Mouse (Mus musculus): Measurements from ENCODE around the gene Abcb1b.
"Not testable (repeated sequence)": the region's sequence is repeated elsewhere in the genome, so short reads cannot be mapped to it uniquely, and the experiment has no call there.

The Abcb1b gene

GRCm38 (mm10) chr5:8797987-8798751, at the start of gene Abcb1b:
Gene Abcb1b (plus strand): TSS chr5:8798147.
- DNase-seq, result peak; percentile 46 to 48

DNA sequence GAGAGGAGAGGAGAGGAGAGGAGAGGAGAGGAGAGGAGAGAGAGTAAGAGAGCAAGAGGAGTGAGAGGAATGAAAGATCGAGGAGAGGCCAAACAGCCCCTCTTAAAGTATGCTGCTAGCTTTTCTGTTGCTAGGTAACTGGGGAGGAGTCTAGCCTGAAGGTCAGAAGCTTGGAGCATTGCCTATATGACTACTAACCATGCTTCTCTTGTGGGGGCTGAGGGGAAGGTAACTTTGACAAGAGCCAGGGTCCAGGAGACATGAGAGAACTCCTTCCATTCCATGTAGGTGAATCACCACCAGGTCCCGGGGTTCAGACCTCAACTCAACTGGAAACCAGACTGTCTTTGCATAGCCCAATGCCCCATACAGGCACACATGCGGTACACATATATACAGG, 25.1 kb upstream of the Abcb1b start:
- no peak for DNase-seq

DNA sequence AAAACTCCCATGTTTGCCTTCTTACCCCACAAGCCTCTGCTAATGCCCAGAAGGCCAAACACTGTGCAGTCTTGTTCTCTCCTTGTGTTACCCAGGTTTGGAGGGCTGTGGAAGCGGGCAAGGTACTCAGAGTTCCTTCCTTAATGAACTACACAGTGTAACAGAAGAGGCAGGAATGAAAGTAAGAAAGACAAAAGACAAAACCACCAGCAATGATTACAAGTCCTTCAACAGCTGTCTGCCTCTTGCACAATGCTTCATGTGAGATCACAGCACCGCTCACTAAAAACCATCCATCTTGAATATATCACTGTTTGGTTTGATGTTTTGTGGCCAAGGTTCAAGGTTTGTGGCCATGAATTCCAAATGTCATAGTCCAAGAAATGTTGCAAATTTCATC, 19.6 kb upstream of the Abcb1b start:
- DNase-seq, result no peak

- no peak for DNase-seq
These were observed 19.2 kb upstream of the Abcb1b start for GRCm38 (mm10) chr5:8778751-8779150.

GRCm38 (mm10) chr5:8792281-8792680, 5.7 kb upstream of the Abcb1b start:
- no peak for DNase-seq

DNA sequence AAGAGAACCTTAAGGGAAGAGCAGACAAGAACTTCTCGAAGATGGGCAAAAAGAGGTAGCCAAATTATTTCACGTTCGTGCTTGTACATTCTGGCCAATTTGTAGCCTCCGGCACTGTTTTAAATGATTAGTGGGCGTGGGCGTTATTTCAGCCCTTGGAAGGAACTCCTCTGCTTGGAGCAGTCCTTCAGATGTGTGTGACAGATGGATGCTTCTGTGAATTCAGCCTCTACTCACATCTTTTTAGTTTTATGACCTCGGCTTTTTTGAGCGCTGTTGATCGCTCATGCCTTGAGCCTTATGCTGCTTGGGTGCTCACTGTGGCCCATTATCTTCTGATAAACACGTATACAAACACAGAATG, 787 bp downstream of the Abcb1b start:
- no peak for DNase-seq

- no peak for DNase-seq
These were observed 7.8 kb downstream of the Abcb1b start for GRCm38 (mm10) chr5:8805742-8806141.

- DNase-seq, result peak; percentile 11 to 17
These were observed 9.4 kb downstream of the Abcb1b start for GRCm38 (mm10) chr5:8807137-8808004.

- no peak for DNase-seq
These were observed 15.9 kb downstream of the Abcb1b start for GRCm38 (mm10) chr5:8813872-8814271.

DNA sequence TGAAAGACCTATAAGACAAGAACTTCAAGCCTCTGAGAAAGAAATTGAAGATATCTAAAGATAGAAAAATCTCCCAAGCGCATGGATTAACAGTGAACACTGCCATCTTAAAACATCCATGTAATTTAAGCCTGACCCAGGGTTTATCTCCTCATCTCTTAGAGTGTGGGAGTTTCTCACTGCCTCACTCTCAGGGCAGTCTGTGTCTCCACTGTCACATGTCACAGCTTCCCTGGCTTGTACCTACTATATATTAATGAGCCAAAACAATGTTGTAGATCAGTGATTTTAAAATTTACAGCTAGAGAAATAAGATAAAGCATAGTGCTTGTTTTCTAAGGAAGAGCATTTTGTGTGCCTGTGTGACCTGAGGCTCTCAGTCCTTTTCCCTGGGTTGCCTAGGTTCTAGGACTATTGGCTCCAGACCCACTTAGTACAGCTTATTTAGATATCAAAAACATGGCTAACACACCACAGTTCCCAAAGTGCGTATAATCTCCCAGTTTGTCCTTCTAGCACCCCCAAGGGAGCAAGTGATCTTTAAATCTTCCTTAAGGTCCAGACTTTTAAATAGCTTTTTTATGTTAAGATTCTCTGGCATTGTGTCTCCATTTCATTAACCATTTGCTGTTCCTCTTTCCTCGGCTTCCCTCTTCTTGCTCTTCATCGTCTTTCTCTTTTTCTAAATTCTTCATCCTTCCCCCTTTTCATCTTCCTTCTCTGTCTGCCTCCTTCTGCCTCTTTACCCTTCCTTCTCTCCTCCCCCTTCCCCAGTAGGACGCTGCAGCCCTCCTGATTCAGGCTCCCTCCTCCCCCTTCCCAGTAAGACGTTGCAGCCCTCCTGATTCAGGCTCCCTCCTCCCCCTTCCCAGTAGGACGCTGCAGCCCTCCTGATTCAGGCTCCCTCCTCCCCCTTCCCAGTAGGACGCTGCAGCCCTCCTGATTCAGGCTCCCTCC, 22.0 kb downstream of the Abcb1b start:
- no peak for DNase-seq

DNA sequence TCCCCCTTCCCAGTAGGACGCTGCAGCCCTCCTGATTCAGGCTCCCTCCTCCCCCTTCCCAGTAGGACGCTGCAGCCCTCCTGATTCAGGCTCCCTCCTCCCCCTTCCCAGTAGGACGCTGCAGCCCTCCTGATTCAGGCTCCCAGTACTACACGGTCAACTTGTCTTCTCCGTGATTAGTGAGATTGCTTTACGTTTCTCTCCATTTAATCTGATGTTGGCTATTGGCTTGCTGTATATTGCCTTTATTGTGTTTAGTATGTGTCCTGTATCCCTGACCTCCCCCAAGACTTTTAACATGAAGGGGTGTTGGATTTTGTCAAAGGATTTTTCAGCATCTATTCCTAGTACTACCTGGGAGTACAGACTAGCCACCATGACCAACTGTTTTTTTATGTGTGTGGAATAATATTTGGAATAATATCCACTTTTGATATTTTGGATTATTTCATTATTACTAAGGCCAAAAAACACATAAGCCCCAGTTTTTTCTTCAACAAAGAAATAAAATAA, 22.7 kb downstream of the Abcb1b start:
- not testable (repeated sequence) for DNase-seq

GRCm38 (mm10) chr5:8838661-8839438, 40.9 kb downstream of the Abcb1b start:
- DNase-seq, result no peak

DNA sequence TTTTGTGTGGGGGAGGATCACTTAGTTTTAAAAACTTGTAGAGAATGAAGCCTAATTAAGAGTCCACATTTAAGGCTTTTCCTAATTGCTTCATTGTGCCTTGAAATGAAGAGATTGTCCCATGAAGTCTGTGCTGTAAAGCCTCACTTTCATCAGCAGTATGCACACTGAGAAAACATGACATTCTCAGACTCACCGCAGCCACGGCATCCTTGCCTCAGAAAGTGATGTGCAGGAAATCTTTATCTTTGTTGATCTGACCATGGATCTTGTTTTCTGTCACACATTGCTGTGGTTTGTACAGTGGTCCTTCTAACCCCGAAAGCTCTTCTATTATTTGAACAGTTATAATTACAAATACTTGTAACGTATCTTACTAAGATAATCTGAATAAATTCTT, 41.7 kb downstream of the Abcb1b start:
- no peak for DNase-seq

DNA sequence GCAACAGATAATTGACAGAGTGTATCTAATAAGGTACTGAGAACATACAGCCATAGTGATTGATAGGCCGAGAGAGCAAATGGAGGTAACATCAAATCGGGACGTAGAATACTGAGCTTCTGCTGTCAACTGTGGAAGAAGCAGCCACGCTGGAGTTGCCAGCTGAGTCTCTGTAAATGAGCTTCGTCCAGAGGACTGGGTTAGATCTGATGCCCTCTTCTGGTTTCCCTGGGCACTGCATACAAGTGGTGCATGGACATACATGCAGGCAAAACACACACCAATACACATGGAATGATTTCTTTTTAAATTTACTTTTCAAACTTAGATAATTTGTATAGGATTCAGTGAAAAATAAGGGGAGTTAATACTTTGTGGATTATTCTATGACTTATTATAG, 42.9 kb downstream of the Abcb1b start:
- DNase-seq, result peak; percentile 72 to 79

GRCm38 (mm10) chr5:8842815-8843214, 44.9 kb downstream of the Abcb1b start:
- DNase-seq, result no peak

DNA sequence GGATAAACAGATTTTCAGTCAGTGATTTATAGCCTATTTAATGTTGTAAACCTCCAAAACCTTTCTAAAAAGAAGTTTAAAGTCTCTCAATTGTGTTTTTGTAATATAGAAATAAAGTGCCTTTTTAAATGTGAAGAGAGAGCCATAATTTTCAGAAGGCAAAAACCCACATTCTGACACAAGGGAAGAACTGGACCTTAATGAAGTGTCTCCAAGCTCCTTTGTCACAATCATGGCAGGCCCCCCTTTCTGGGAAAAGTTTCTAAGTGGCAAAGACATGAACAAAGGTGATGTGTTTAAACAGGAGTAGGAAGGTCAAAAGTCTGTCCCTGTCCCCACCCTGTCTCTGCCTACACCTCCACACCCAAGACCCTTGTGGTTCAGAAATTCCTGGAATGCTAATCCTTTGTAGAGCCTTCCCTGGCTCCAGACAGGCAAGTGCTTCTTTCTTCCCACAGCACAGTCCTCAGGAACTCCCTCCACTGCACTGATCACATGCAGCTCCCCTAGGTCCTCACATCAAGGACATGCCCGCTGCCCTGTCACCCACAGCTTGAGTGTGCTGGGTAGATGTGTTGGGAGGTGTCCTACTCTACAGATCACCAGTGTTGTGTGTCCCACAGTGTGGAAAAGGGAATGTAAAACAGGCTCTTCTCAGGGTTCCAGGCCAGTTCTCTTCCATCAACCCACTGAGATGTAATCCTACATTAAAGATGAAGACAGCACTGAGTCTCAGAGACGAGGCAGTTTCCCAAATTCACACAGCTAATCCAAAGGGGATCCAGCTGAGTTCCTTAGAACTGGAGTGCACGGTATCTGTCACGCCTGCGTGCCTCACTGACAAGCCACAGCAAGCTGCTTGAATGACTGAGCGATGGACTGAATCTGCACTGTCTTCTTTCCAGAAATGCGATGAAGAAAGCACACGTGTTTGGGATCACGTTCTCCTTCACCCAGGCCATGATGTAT, 50.9 kb downstream of the Abcb1b start:
- DNase-seq, result not testable (repeated sequence)

GRCm38 (mm10) chr5:8850851-8851250, 52.9 kb downstream of the Abcb1b start:
- no peak for DNase-seq

GRCm38 (mm10) chr5:8857201-8857600, 59.3 kb downstream of the Abcb1b start:
- DNase-seq, result no peak

DNA sequence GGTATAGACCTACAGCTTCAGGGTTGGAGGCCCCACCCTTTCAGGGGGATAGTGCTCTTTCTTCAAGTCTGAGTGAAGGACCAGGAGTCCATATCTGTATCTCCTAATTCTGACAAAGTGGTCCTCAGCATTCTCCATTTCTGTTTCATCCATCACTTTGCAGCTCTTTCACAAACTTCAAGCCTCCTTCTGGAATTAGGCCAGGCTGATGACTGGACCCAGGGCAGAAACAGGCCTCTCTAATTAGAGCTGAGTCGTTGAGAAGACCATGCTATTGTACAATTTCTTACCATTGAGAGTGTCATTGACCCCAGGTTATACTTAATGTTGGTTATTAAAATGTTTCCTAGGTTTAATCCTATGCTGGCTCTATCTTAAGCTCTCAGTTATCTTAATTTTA, 63.9 kb downstream of the Abcb1b start:
- DNase-seq, result no peak

DNA sequence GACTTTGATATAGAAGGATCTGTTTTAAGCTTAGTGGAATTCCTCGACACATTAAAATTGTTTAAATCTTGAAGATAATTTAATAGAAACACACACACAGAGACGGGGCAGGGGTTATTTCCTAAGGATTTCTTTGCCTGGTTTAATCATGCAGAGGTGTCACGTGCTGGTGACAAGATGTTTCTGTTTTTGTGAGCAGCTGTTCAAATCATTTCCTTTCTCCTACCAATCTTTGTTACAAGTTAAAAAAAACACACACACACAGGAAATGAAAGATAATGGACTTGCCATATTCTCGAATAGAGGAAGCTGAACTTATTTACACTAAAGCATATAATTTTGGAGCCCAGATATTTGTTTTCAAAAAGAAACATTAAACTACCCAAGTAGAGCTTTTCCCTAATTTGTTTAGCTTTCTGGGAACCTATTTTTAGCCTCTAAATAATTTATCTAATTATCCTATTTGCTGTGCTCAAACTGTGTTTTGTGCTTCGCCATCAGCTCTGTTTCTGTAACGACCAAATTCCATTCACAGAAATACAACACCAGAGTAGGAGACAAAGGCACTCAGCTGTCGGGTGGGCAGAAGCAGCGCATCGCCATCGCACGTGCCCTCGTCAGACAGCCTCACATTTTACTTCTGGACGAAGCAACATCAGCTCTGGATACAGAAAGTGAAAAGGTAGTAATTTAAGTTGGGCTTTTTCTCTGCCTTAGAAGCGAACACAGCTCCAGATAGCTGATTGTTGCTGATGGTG, 65.8 kb downstream of the Abcb1b start:
- peak in 1 of 2 experiments; percentile 11 for DNase-seq

All from B cell, adult 2 months (primary cell).